Mouse (Mus musculus) liver, embryonic 14.5 days (tissue): ENCODE results near the gene Phc2. TPM values are rescaled to one million over a fixed set of nuclear protein-coding genes. Genes with fewer than 3 reads are reported as not detected.

Source experiments
- ATAC-seq: fragments of 200-750 bp; cut with Nextera tagmentation; 2 replicates; pipeline ENCODE4 v1.8.0; 2017; ENCODE audit warnings: moderate number of reproducible peaks, mild to moderate bottlenecking, moderate library complexity; ENCODE audit not compliant: insufficient read depth
- DNase-seq, 3 experiments: peaks; one replicate each; pipeline ENCODE4 v3.0.0-alpha.2; 2012 to 2013; ENCODE audit warnings: low read depth in 3 of 3, low spot score in 3 of 3
- H3K27ac ChIP-seq: fragments of 300-500 bp; sonication (generic); 2 replicates; pipeline ENCODE4 v1.5.1; 2014; ENCODE audit warnings: moderate library complexity, mild to moderate bottlenecking, control low read depth, inconsistent platforms
- H3K27me3 ChIP-seq: fragments of 300-500 bp; sonication (generic); 2 replicates; pipeline ENCODE4 v1.6.1; 2014; ENCODE audit warnings: mild to moderate bottlenecking, low read length, moderate library complexity; ENCODE audit not compliant: control insufficient read depth, insufficient read depth
- H3K36me3 ChIP-seq: fragments of 300-500 bp; sonication (generic); replicated peaks from 2 replicates; pipeline ENCODE4 v1.6.1; 2014; ENCODE audit warnings: low read depth; ENCODE audit not compliant: control insufficient read depth, insufficient read depth
- H3K4me1 ChIP-seq, 2 experiments: fragments of 200-500 bp in 1 of 2; fragments of 300-500 bp in 1 of 2; sonication (generic) in 1 of 2; replicated peaks; 2 replicates each; pipeline ENCODE4 v1.6.1; 2012 to 2014; ENCODE audit warnings: antibody characterized with exemption in 1 of 2, inconsistent platforms in 1 of 2, low read length in 1 of 2; ENCODE audit not compliant: control insufficient read depth in 2 of 2, insufficient read depth in 2 of 2
- H3K4me2 ChIP-seq: fragments of 300-500 bp; sonication (generic); 2 replicates; pipeline ENCODE4 v1.6.1; 2014; ENCODE audit warnings: low read depth, mild to moderate bottlenecking, control low read depth, moderate library complexity
- H3K4me3 ChIP-seq, 2 experiments: fragments of 200-500 bp in 1 of 2; fragments of 300-500 bp in 1 of 2; sonication (generic) in 1 of 2; 2 replicates each; pipeline ENCODE4 v1.5.1; 2012 to 2014; ENCODE audit warnings: low read depth in 2 of 2, low read length in 2 of 2, mild to moderate bottlenecking in 2 of 2, control low read depth in 1 of 2, inconsistent platforms in 1 of 2, moderate library complexity in 1 of 2; ENCODE audit not compliant: insufficient read depth in 1 of 2
- H3K9ac ChIP-seq: fragments of 300-500 bp; sonication (generic); replicated peaks from 2 replicates; pipeline ENCODE4 v1.6.1; 2014; ENCODE audit warnings: mild to moderate bottlenecking, control low read depth, moderate library complexity
- H3K9me3 ChIP-seq: fragments of 300-500 bp; sonication (generic); 2 replicates; pipeline ENCODE4 v1.6.1; 2016; ENCODE audit warnings: low read length, mixed read lengths; ENCODE audit not compliant: control insufficient read depth
- CTCF ChIP-seq: IDR thresholded peaks from 2 replicates; pipeline ENCODE4 v1.5.1; 2016; ENCODE audit warnings: antibody characterized with exemption, low read depth, control low read depth
- EP300 ChIP-seq: IDR thresholded peaks from 2 replicates; pipeline ENCODE4 v1.6.1; 2016; ENCODE audit warnings: antibody characterized with exemption, low read depth
- WGBS: fragments of 180-500 bp; shearing (Covaris S2); extraction: QIAGEN DNeasy Blood & Tissue Kit; methylation state at CpG from one replicate; pipeline ENCODE4 v1.1.7; 2014; ENCODE audit not compliant: insufficient replicate concordance; 5-methylcytosine and 5-hydroxymethylcytosine counted together
- polyA plus RNA-seq, 2 experiments: library from polyadenylated mRNA; depleted of rRNA in 1 of 2; stranded (reverse) in 1 of 2; unstranded in 1 of 2; fragments of >200 nt; fragmentation: Nextera tagmentation in 1 of 2; extraction: Ambion mirVana in 1 of 2; gene quantifications; 2 replicates each; pipeline versions ENCODE4 v1.2.1 to v1.2.3; 2012 to 2014

Gene Phc2
- polyA plus RNA-seq, 2 experiments: 8.8 to 17.1 TPM

GRCm38 (mm10) chr4:128645896-128646295 is 8.6 kb upstream of the Phc2 start:
- no peaks in the 10 kb centered on the region for H3K36me3 ChIP-seq
- no peak overlapping the region for H3K27ac ChIP-seq
- ATAC-seq: no peak
- H3K9me3 ChIP-seq: no peaks in the 10 kb centered on the region
- no peak overlapping the region for H3K9ac ChIP-seq
- DNase-seq: no peak
- H3K4me1 ChIP-seq: peaks cover 0 to 17% of the 10 kb centered on the region in 2 experiments; a peak in 2 of 4 replicates
- no peak overlapping the region for H3K4me2 ChIP-seq
- 59% methylated on average over 6 of the region's 6 CpGs for WGBS
- H3K27me3 ChIP-seq: no peaks in the 10 kb centered on the region
- no peak for TF ChIP-seq CTCF
- no peak for TF ChIP-seq EP300
- H3K4me3 ChIP-seq: no peak overlapping the region

GRCm38 (mm10) chr4:128646762-128647161 is 7.7 kb upstream of the Phc2 start:
- Histone ChIP-seq H3K9me3 (no peaks in the 10 kb centered on the region), H3K4me2 (no peak overlapping the region), H3K4me1 (peaks cover 0 to 17% of the 10 kb centered on the region in 2 experiments; a peak in 2 of 4 replicates), H3K36me3 (no peaks in the 10 kb centered on the region), H3K27me3 (no peaks in the 10 kb centered on the region), H3K4me3 (no peak overlapping the region), H3K9ac (no peak overlapping the region), H3K27ac (no peak overlapping the region)
- ATAC-seq (no peak), DNase-seq (no peak)
- WGBS: 51% methylated on average over 7 of the region's 7 CpGs
- no peak for TF ChIP-seq CTCF
- TF ChIP-seq EP300: no peak

GRCm38 (mm10) chr4:128648567-128649255 is 5.8 kb upstream of the Phc2 start:
- H3K4me1 ChIP-seq: peaks cover 0 to 17% of the 10 kb centered on the region in 2 experiments; a peak in 2 of 4 replicates
- no peak for ATAC-seq
- no peak overlapping the region for H3K9ac ChIP-seq
- H3K4me3 ChIP-seq: no peak overlapping the region
- no peak for DNase-seq
- no peaks in the 10 kb centered on the region for H3K27me3 ChIP-seq
- H3K36me3 ChIP-seq: no peaks in the 10 kb centered on the region
- no peak overlapping the region for H3K27ac ChIP-seq
- TF ChIP-seq CTCF: no peak
- no peak for TF ChIP-seq EP300
- 50% methylated on average over 8 of the region's 8 CpGs for WGBS
- no peak overlapping the region for H3K4me2 ChIP-seq
- H3K9me3 ChIP-seq: no peaks in the 10 kb centered on the region

- WGBS: 32% methylated on average over 3 of the region's 3 CpGs
- Histone ChIP-seq H3K27ac (no peak overlapping the region), H3K4me2 (no peak overlapping the region), H3K27me3 (no peaks in the 10 kb centered on the region), H3K4me1 (peaks cover 0 to 29% of the 10 kb centered on the region in 2 experiments; a peak in 2 of 4 replicates), H3K36me3 (no peaks in the 10 kb centered on the region), H3K9me3 (no peaks in the 10 kb centered on the region), H3K9ac (no peak overlapping the region), H3K4me3 (no peak overlapping the region)
- DNase-seq (no peak), ATAC-seq (no peak)
- TF ChIP-seq CTCF (no peak), EP300 (no peak)
Observed at GRCm38 (mm10) chr4:128651530-128651929, 3.0 kb upstream of the Phc2 start.

- 22% methylated on average over 5 of the region's 5 CpGs for WGBS
- no peaks in the 10 kb centered on the region for H3K27me3 ChIP-seq
- no peak for DNase-seq
- no peak for ATAC-seq
- no peak overlapping the region for H3K4me2 ChIP-seq
- no peak overlapping the region for H3K27ac ChIP-seq
- no peak overlapping the region for H3K4me3 ChIP-seq
- TF ChIP-seq CTCF (no peak), EP300 (no peak)
- H3K4me1 ChIP-seq: peaks cover 0 to 35% of the 10 kb centered on the region in 2 experiments; a peak in 3 of 4 replicates
- no peaks in the 10 kb centered on the region for H3K9me3 ChIP-seq
- H3K9ac ChIP-seq: no peak overlapping the region
- no peaks in the 10 kb centered on the region for H3K36me3 ChIP-seq
Observed at GRCm38 (mm10) chr4:128652584-128653298, 1.8 kb upstream of the Phc2 start.
